25 mouse cellular contexts compared by ENCODE assay signal in genomic region chr15:51139507-51139906, GRCm38 (mm10).
DNase-seq lines count a peak whose midpoint lies in the region; ATAC-seq and TF ChIP-seq lines count a peak whose summit lies in the region.
"Had no signal": no experiment of that assay in that cellular context is flagged by ENCODE, and none has a peak within 500 bp of the region (broad histone marks: within the 10 kb centered on the region; RNA-seq: fewer than 3 reads in every experiment).

No protein-coding gene starts in this region.

- TF ChIP-seq CTCF in forebrain, postnatal 0 days (IDR thresholded peaks at IDR 0.05; ENCODE audit: low read depth) = no peak
- no peak for TF ChIP-seq CTCF in lung, postnatal 0 days (IDR thresholded peaks at IDR 0.05)
- no peak for TF ChIP-seq CTCF in brain, embryonic 14.5 days (IDR thresholded peaks at IDR 0.05; ENCODE audit: borderline replicate concordance, extremely low read depth, insufficient read depth, insufficient read length)

- no peaks in the 10 kb centered on the region for H3K36me3 ChIP-seq in forebrain, postnatal 0 days (ENCODE audit: insufficient read depth)
- H3K36me3 ChIP-seq in forebrain, embryonic 16.5 days (ENCODE audit: control insufficient read depth, insufficient read depth) = no peaks in the 10 kb centered on the region
- no peaks in the 10 kb centered on the region for H3K36me3 ChIP-seq in lung, postnatal 0 days (ENCODE audit: insufficient read depth, low read length)
- H3K36me3 ChIP-seq: heart, embryonic 10.5 days; hindbrain, embryonic 10.5 days; limb, embryonic 10.5 days; liver, embryonic 15.5 days; stomach, embryonic 15.5 days had no signal

- no peaks in the 10 kb centered on the region for H3K9me3 ChIP-seq in forebrain, postnatal 0 days (ENCODE audit: low read length)
- no peaks in the 10 kb centered on the region for H3K9me3 ChIP-seq in forebrain, embryonic 16.5 days (ENCODE audit: control insufficient read depth, low read length)
- H3K9me3 ChIP-seq in lung, postnatal 0 days (ENCODE audit: low read length) = no peaks in the 10 kb centered on the region
- H3K9me3 ChIP-seq: heart, embryonic 10.5 days; hindbrain, embryonic 10.5 days; limb, embryonic 10.5 days; liver, embryonic 15.5 days; stomach, embryonic 15.5 days had no signal

- no peak overlapping the region for H3K9ac ChIP-seq in forebrain, postnatal 0 days
- H3K9ac ChIP-seq in forebrain, embryonic 16.5 days (replicated peaks; ENCODE audit: low read depth, low read length) = no peak overlapping the region
- no peak overlapping the region for H3K9ac ChIP-seq in lung, postnatal 0 days (replicated peaks; ENCODE audit: low read depth)
- H3K9ac ChIP-seq: liver, embryonic 15.5 days; stomach, embryonic 15.5 days had no signal

- ATAC-seq in forebrain, postnatal 0 days = peak; percentile 54
- no peak; the same call in 1 of the 2 replicates for ATAC-seq in forebrain, embryonic 16.5 days
- no peak for ATAC-seq in lung, postnatal 0 days
- ATAC-seq: CD4-positive, CD25-positive, alpha-beta regulatory T cell, adult 4 months; hindbrain, postnatal 0 days; intestine, embryonic 16.5 days had no signal

- no peak overlapping the region for H3K4me3 ChIP-seq in forebrain, postnatal 0 days (ENCODE audit: low read depth, low read length)
- no peak overlapping the region for H3K4me3 ChIP-seq in forebrain, embryonic 16.5 days (replicated peaks; ENCODE audit: low read length)
- H3K4me3 ChIP-seq in lung, postnatal 0 days (ENCODE audit: low read depth, low read length) = no peak overlapping the region
- H3K4me3 ChIP-seq: heart, embryonic 10.5 days; hindbrain, embryonic 10.5 days; limb, embryonic 10.5 days; liver, embryonic 15.5 days; stomach, embryonic 15.5 days had no signal

- TF ChIP-seq EP300 in lung, postnatal 0 days (IDR thresholded peaks at IDR 0.05) = no peak

- peak; percentile 55 for DNase-seq in forebrain, postnatal 0 days
- peak; percentile 42 to 53 for DNase-seq in left cerebral cortex, postnatal 14 days (ENCODE audit: low spot score in 2 of 2)
- no peak for DNase-seq in left cerebral cortex, postnatal 4 days
- DNase-seq in lung, postnatal 36 days = peak; percentile 5
- DNase-seq in lung, postnatal 0 days (ENCODE audit: low spot score) = no peak
- DNase-seq in brain, embryonic 14.5 days (ENCODE audit: low read depth) = peak; percentile 58
- DNase-seq in layer of hippocampus, postnatal 10 days (ENCODE audit: low spot score in 2 of 2) = no peak
- DNase-seq: adrenal gland, postnatal 14 days; cerebellum, adult 11 months; cerebellum, adult 9-11 months; kidney, adult 9 months; kidney, postnatal 14 days; liver; thymus, adult 2 months; thymus, postnatal 4 days had no signal

- no peaks in the 10 kb centered on the region for H3K4me1 ChIP-seq in forebrain, postnatal 0 days (ENCODE audit: insufficient read depth)
- H3K4me1 ChIP-seq in forebrain, embryonic 16.5 days (replicated peaks; ENCODE audit: control insufficient read depth, insufficient read depth, low read length) = peaks cover 2% of the 10 kb centered on the region; the same call in 1 of the 2 replicates
- H3K4me1 ChIP-seq in lung, postnatal 0 days (ENCODE audit: insufficient read depth, low read depth, low read length) = no peaks in the 10 kb centered on the region
- H3K4me1 ChIP-seq: heart, embryonic 10.5 days; hindbrain, embryonic 10.5 days; liver, embryonic 15.5 days; stomach, embryonic 15.5 days had no signal

- 51% methylated on average over 4 of the region's 4 CpGs for WGBS in forebrain, postnatal 0 days
- 65% methylated on average over 4 of the region's 4 CpGs for WGBS in forebrain, embryonic 16.5 days
- 26% methylated on average over 4 of the region's 4 CpGs for WGBS in lung, postnatal 0 days

- no peak for TF ChIP-seq POLR2A in brain, embryonic 14.5 days (IDR thresholded peaks at IDR 0.05; ENCODE audit: borderline replicate concordance, extremely low read depth, insufficient read depth, insufficient read length, poor library complexity, severe bottlenecking)

- H3K4me2 ChIP-seq in forebrain, postnatal 0 days (ENCODE audit: low read depth) = no peak overlapping the region
- no peak overlapping the region for H3K4me2 ChIP-seq in forebrain, embryonic 16.5 days (ENCODE audit: low read length)
- no peak overlapping the region for H3K4me2 ChIP-seq in lung, postnatal 0 days (replicated peaks; ENCODE audit: low read depth, low read length)
- H3K4me2 ChIP-seq: liver, embryonic 15.5 days; midbrain, embryonic 11.5 days; stomach, embryonic 15.5 days had no signal

- H3K27ac ChIP-seq in forebrain, postnatal 0 days (ENCODE audit: low read depth, low read length) = no peak overlapping the region
- no peak overlapping the region for H3K27ac ChIP-seq in forebrain, embryonic 16.5 days (ENCODE audit: low read length)
- no peak overlapping the region for H3K27ac ChIP-seq in lung, postnatal 0 days (ENCODE audit: low read length)
- H3K27ac ChIP-seq: heart, embryonic 10.5 days; hindbrain, embryonic 10.5 days; hindbrain, postnatal 0 days; limb, embryonic 10.5 days; liver, embryonic 15.5 days; stomach, embryonic 15.5 days had no signal

- no peaks in the 10 kb centered on the region for H3K27me3 ChIP-seq in forebrain, postnatal 0 days (ENCODE audit: insufficient read depth, low read length)
- no peaks in the 10 kb centered on the region for H3K27me3 ChIP-seq in forebrain, embryonic 16.5 days (replicated peaks; ENCODE audit: control insufficient read depth, insufficient read depth, low read length)
- no peaks in the 10 kb centered on the region for H3K27me3 ChIP-seq in lung, postnatal 0 days (replicated peaks; ENCODE audit: insufficient read depth, low read length)
- H3K27me3 ChIP-seq: liver, embryonic 15.5 days; stomach, embryonic 15.5 days had no signal

- intact Hi-C loops in left cerebral cortex, postnatal 14 days (cut with DNase I) = no loop called here
- intact Hi-C loops in left cerebral cortex, postnatal 4 days (cut with DNase I) = no loop called here

Comparison
In these comparisons a context has a peak if more than half of its experiments do, and no peak if none do; other contexts are left out.
1. DNase-seq: peak in forebrain, postnatal 0 days (single experiment), left cerebral cortex, postnatal 14 days (2 of 2), lung, postnatal 36 days (single experiment) and brain, embryonic 14.5 days (single experiment); none in left cerebral cortex, postnatal 4 days (single experiment), lung, postnatal 0 days (single experiment) and layer of hippocampus, postnatal 10 days (0 of 2).